Mouse (Mus musculus): ENCODE results near the gene Trim2.
A peak's percentile ranks its signal among the peaks of the same experiment; 100 is the strongest.

DNA sequence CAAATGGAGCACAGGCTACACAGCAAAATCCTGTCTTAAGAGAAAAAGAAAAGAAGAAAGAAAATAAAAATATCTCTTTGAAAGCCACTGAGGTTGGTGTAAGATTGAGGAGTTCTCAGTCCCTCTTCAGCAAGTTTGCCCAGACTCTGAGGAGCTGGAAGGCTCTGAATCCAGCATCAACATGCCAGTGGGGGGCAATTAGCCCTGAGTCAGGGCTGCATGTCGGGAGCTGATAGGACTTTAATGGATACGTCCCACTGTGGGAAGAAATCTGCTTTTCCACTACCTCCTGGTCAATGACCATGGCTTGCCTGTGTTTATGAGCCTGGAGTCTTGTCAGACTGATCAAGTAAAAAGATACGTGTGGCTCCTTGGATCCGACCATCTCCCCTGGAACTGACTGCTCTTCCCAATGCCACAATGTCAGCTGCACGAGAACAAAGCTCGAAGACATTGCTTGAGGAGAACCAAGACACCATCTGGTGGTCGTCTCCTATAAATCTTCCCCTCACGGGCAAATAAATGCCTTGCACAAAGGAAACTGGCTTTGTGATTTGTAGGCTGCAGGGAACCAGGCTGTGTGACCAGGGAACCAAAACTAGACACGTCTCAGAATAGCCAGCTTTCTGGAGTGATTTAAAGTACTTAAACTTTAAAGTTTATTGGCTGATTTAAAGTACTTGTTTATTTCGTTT, 39.9 kb upstream of the Trim2 start:
- TF ChIP-seq CTCF (IDR thresholded peaks at IDR 0.05; ENCODE audit: borderline replicate concordance, extremely low read depth, insufficient read depth, insufficient read length), result peak; percentile 37; the same call in 1 of the 2 replicates
- no peak for TF ChIP-seq POLR2A (IDR thresholded peaks at IDR 0.05; ENCODE audit: borderline replicate concordance, extremely low read depth, insufficient read depth, insufficient read length, poor library complexity, severe bottlenecking)
